Mouse (Mus musculus) heart, postnatal 0 days (tissue): Measurements from ENCODE around the gene Rcc2.

Source experiments
- CTCF ChIP-seq: IDR thresholded peaks from 2 replicates; pipeline ENCODE4 v1.5.1; 2016; ENCODE audit warnings: antibody characterized with exemption, control low read depth, low read depth
- EP300 ChIP-seq: IDR thresholded peaks from 2 replicates; pipeline ENCODE4 v1.6.1; 2016; ENCODE audit warnings: antibody characterized with exemption, low read depth

- TF ChIP-seq EP300: no peak
- no peak for TF ChIP-seq CTCF
Measured at GRCm38 (mm10) chr4:140722710-140723109, 22.4 kb downstream of the Rcc2 start.
